Mouse (Mus musculus) stomach, postnatal 0 days (tissue): ENCODE data around the gene Cux2.

Experiments used
- CTCF ChIP-seq: IDR thresholded peaks from 2 replicates; pipeline ENCODE4 v1.5.1; 2016; ENCODE audit warnings: antibody characterized with exemption, low read depth, mild to moderate bottlenecking, moderate library complexity
- EP300 ChIP-seq: optimal IDR thresholded peaks from 2 replicates; pipeline ENCODE3; 2016; ENCODE audit warnings: antibody characterized with exemption

- TF ChIP-seq CTCF = no peak
- TF ChIP-seq EP300 = no peak
These were observed 58.0 kb downstream of the Cux2 start for GRCm38 (mm10) chr5:121991914-121992313.
